Mouse (Mus musculus) kidney, embryonic 15.5 days (tissue): ENCODE measurements around the gene Hnrnpm. TPM values are rescaled to one million over a fixed set of nuclear protein-coding genes. Genes with fewer than 3 reads are reported as not detected.
"Not testable (repeated sequence)": the region's sequence is repeated elsewhere in the genome, so short reads cannot be mapped to it uniquely, and the experiment has no call there.

Source experiments
- ATAC-seq: fragments of 200-750 bp; cut with Nextera tagmentation; replicated peaks from 2 replicates; pipeline ENCODE4 v1.8.0; 2017; ENCODE audit warnings: moderate TSS enrichment; ENCODE audit not compliant: low FRiP score
- H3K27ac ChIP-seq: fragments of 300-500 bp; sonication (generic); 2 replicates; pipeline ENCODE4 v1.5.1; 2015; ENCODE audit warnings: mild to moderate bottlenecking, inconsistent platforms
- H3K27me3 ChIP-seq: fragments of 300-500 bp; sonication (generic); 2 replicates; pipeline ENCODE4 v1.6.1; 2015; ENCODE audit warnings: inconsistent platforms
- H3K36me3 ChIP-seq: fragments of 300-500 bp; sonication (generic); 2 replicates; pipeline ENCODE4 v1.6.1; 2015; ENCODE audit warnings: inconsistent platforms
- H3K4me1 ChIP-seq: fragments of 300-500 bp; sonication (generic); 2 replicates; pipeline ENCODE4 v1.6.1; 2015; ENCODE audit warnings: inconsistent platforms
- H3K4me2 ChIP-seq: fragments of 300-500 bp; sonication (generic); 2 replicates; pipeline ENCODE4 v1.6.1; 2015; ENCODE audit warnings: moderate library complexity, mild to moderate bottlenecking, inconsistent platforms
- H3K4me3 ChIP-seq: fragments of 300-500 bp; sonication (generic); replicated peaks from 2 replicates; pipeline ENCODE4 v1.5.1; 2015; ENCODE audit warnings: mild to moderate bottlenecking, inconsistent platforms
- H3K9ac ChIP-seq: fragments of 300-500 bp; sonication (generic); 2 replicates; pipeline ENCODE4 v1.6.1; 2015; ENCODE audit warnings: mild to moderate bottlenecking, inconsistent platforms
- H3K9me3 ChIP-seq: fragments of 300-500 bp; sonication (generic); replicated peaks from 2 replicates; pipeline ENCODE4 v1.6.1; 2016; ENCODE audit warnings: inconsistent platforms
- WGBS: fragments of 180-500 bp; shearing (Covaris S2); methylation state at CpG from one replicate; pipeline ENCODE4 v1.1.7; 2015; ENCODE audit warnings: mixed read lengths; 5-methylcytosine and 5-hydroxymethylcytosine counted together
- polyA plus RNA-seq: library from polyadenylated mRNA; unstranded; fragments of >200 nt; fragmentation: Nextera tagmentation; extraction: Ambion mirVana; gene quantifications from 2 replicates; pipeline ENCODE4 v1.2.1, GENCODE M21; 2015

The Hnrnpm gene
- 369 and 383 TPM in 2 replicates for polyA plus RNA-seq

- H3K4me2 ChIP-seq: peak within 1 kb of the TSS; percentile 76
- H3K27ac ChIP-seq: peak within 1 kb of the TSS; percentile 66; the same call in 1 of the 2 replicates
- ATAC-seq: no peak
- 98% methylated on average over 1 of the region's 1 CpGs for WGBS
- H3K9me3 ChIP-seq: no peaks in the 10 kb centered on the region
- peaks cover 14% of the 10 kb centered on the region for H3K36me3 ChIP-seq
- peak within 1 kb of the TSS; percentile 70 for H3K4me3 ChIP-seq
- peaks cover 28% of the 10 kb centered on the region for H3K4me1 ChIP-seq
- H3K27me3 ChIP-seq: no peaks in the 10 kb centered on the region
- peak within 1 kb of the TSS; percentile 53 for H3K9ac ChIP-seq
These were observed at the start of gene Hnrnpm for GRCm38 (mm10) chr17:33686760-33687159. Gene Hnrnpm, minus strand, starts transcription at chr17:33686860.

GRCm38 (mm10) chr17:33733526-33733925, 46.9 kb upstream of the Hnrnpm start:
- not testable (repeated sequence) for H3K9ac ChIP-seq, H3K36me3 ChIP-seq, H3K4me3 ChIP-seq, H3K27me3 ChIP-seq, ATAC-seq, H3K9me3 ChIP-seq, H3K27ac ChIP-seq, H3K4me2 ChIP-seq, H3K4me1 ChIP-seq
- 60% methylated on average over 10 of the region's 10 CpGs for WGBS

- H3K27me3 ChIP-seq, H3K9ac ChIP-seq, ATAC-seq, H3K27ac ChIP-seq, H3K4me3 ChIP-seq, H3K4me1 ChIP-seq, H3K9me3 ChIP-seq, H3K4me2 ChIP-seq, H3K36me3 ChIP-seq: not testable (repeated sequence)
- 55% methylated on average over 9 of the region's 9 CpGs for WGBS
These were observed 46.0 kb upstream of the Hnrnpm start for GRCm38 (mm10) chr17:33732556-33733083.

- no peak overlapping the region for H3K27ac ChIP-seq
- WGBS: 68% methylated on average over 2 of the region's 2 CpGs
- ATAC-seq: no peak
- H3K4me2 ChIP-seq: no peak overlapping the region
- no peak overlapping the region for H3K4me3 ChIP-seq
- no peak overlapping the region for H3K9ac ChIP-seq
- no peaks in the 10 kb centered on the region for H3K4me1 ChIP-seq
- H3K36me3 ChIP-seq: no peaks in the 10 kb centered on the region
- no peaks in the 10 kb centered on the region for H3K9me3 ChIP-seq
- H3K27me3 ChIP-seq: no peaks in the 10 kb centered on the region
These were observed 42.6 kb upstream of the Hnrnpm start for GRCm38 (mm10) chr17:33729215-33729614.

DNA sequence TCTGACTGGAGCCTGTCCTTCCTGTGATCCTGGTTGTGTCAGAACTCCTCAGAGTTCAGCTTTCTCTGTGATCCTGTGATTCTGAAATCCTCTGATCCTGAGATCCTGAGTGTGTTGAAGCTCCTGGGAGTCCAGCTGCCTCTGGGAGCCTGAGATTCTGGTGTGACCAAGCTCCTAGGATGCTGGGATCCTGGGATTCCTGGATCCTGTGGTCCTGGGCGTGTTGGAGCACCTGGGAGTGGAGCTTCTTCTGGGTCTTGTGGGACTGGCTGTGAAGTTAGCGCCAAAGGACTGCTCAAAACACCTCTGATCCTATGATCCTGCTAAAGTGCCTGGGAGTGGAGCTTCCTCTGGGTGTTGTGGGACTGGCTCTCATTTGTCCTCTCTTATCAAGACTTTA, 41.7 kb upstream of the Hnrnpm start:
- Histone ChIP-seq H3K9me3 (no peaks in the 10 kb centered on the region), H3K36me3 (no peaks in the 10 kb centered on the region), H3K4me3 (no peak overlapping the region), H3K27me3 (no peaks in the 10 kb centered on the region), H3K27ac (no peak overlapping the region), H3K4me1 (no peaks in the 10 kb centered on the region), H3K9ac (no peak overlapping the region), H3K4me2 (no peak overlapping the region)
- WGBS: 79% methylated on average over 2 of the region's 2 CpGs
- ATAC-seq: no peak

GRCm38 (mm10) chr17:33719736-33720378, 33.2 kb upstream of the Hnrnpm start:
- ATAC-seq: no peak
- Histone ChIP-seq H3K4me1 (peaks cover 6% of the 10 kb centered on the region; the same call in 1 of the 2 replicates), H3K4me2 (no peak overlapping the region), H3K27ac (no peak overlapping the region), H3K9me3 (no peaks in the 10 kb centered on the region), H3K9ac (no peak overlapping the region), H3K36me3 (peaks cover 1% of the 10 kb centered on the region; the same call in 1 of the 2 replicates), H3K4me3 (no peak overlapping the region), H3K27me3 (no peaks in the 10 kb centered on the region)
- WGBS: 93% methylated on average over 7 of the region's 7 CpGs

DNA sequence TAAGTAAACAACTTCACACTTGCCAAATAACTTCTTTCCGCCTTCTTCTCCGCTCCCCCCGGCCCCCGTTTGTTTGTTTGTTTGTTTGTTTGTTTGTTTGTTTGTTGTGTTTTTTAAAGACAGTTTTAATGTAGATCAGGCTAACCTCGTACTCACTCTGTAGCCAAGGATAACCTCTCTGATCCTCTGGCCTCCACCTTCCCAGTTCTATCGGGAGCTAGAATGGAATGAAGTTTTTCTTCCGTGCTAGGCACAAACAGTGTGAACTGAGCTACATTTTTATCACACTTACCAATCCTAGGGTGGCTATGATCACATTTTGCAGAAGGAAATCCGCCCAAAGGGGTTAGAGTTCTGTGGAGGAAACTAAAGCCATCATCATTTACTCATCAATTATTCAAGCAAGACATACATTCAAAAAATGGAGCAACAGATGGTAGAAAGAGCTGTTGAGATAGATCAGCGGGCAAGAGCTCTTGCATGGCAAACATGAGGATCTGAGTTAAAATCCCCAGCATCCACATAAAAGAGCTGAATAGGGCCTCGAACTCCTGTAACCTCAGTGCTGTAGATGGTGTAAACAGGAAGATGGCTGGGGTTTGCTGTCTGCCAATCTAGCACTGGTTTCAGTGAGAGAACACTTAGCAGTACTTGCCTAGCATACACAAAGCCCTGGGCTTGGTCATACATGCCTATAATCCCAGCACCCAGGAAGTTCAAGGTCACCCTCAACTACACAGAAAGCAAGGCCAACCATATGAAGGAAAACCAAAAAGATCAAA, 32.5 kb upstream of the Hnrnpm start:
- H3K4me2 ChIP-seq: peak overlapping the region; percentile 70
- peak overlapping the region; percentile 62 for H3K4me3 ChIP-seq
- peaks cover 6% of the 10 kb centered on the region; the same call in 1 of the 2 replicates for H3K4me1 ChIP-seq
- no peak overlapping the region for H3K9ac ChIP-seq
- no peaks in the 10 kb centered on the region for H3K9me3 ChIP-seq
- WGBS: 44% methylated on average over 10 of the region's 10 CpGs
- peaks cover 9% of the 10 kb centered on the region; the same call in 1 of the 2 replicates for H3K36me3 ChIP-seq
- no peak overlapping the region for H3K27ac ChIP-seq
- no peaks in the 10 kb centered on the region for H3K27me3 ChIP-seq
- 0 out of 2 replicates have a peak, but pooled peaks have one; percentile 13 for ATAC-seq

DNA sequence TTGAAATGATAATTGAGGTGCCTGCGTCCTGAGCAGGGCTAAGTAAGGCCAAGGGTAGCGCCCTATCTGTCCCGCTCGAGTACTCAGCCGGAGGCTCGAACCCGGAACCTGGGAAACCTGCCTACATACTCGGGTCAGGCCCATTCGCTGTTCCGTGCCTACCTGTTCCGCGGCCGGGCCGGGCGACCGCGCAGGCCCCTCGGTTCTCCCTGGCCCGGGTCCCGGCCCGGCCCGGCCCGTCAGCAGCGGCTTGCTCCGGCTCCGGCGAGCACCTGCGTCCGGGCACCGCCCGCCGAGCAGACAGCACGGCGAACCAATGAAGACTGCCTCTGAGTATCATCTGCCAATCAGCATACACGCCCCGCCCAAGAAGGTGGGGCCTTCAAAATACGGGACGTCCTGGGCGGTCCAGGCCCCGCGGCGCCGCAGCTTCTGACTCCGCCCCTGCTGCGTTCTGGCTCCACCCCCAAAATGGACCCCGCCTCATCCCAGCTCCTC, 31.8 kb upstream of the Hnrnpm start, which contains the start of gene March2:
Gene March2, minus strand, starts transcription at position 287 of the 498 bp plus-strand sequence.
- peak within 1 kb of the TSS; percentile 6; the same call in 1 of the 2 replicates for H3K27ac ChIP-seq
- H3K36me3 ChIP-seq: peaks cover 11% of the 10 kb centered on the region; the same call in 1 of the 2 replicates
- peak within 1 kb of the TSS; percentile 70 for H3K4me2 ChIP-seq
- H3K9me3 ChIP-seq: no peaks in the 10 kb centered on the region
- WGBS: under 1% methylated on average over 46 of the region's 46 CpGs
- peaks cover 6% of the 10 kb centered on the region; the same call in 1 of the 2 replicates for H3K4me1 ChIP-seq
- peak; percentile 100 for ATAC-seq
- H3K27me3 ChIP-seq: no peaks in the 10 kb centered on the region
- H3K9ac ChIP-seq: peak within 1 kb of the TSS; percentile 58
- H3K4me3 ChIP-seq: peak within 1 kb of the TSS; percentile 62

- Histone ChIP-seq H3K36me3 (peaks cover 12% of the 10 kb centered on the region; the same call in 1 of the 2 replicates), H3K27me3 (no peaks in the 10 kb centered on the region), H3K9me3 (no peaks in the 10 kb centered on the region), H3K4me3 (peak overlapping the region; percentile 62), H3K4me2 (peak overlapping the region; percentile 70), H3K4me1 (peaks cover 6% of the 10 kb centered on the region; the same call in 1 of the 2 replicates), H3K9ac (peak overlapping the region; percentile 58), H3K27ac (peak overlapping the region; percentile 6; the same call in 1 of the 2 replicates)
- WGBS: 9% methylated on average over 8 of the region's 8 CpGs
- ATAC-seq: no peak
These were observed 31.3 kb upstream of the Hnrnpm start for GRCm38 (mm10) chr17:33717982-33718381.

- peak overlapping the region; percentile 70; the same call in 1 of the 2 replicates for H3K4me2 ChIP-seq
- no peak overlapping the region for H3K9ac ChIP-seq
- no peaks in the 10 kb centered on the region for H3K27me3 ChIP-seq
- no peak for ATAC-seq
- H3K9me3 ChIP-seq: no peaks in the 10 kb centered on the region
- H3K27ac ChIP-seq: no peak overlapping the region
- 93% methylated on average over 1 of the region's 1 CpGs for WGBS
- H3K36me3 ChIP-seq: peaks cover 15% of the 10 kb centered on the region; the same call in 1 of the 2 replicates
- H3K4me3 ChIP-seq: no peak overlapping the region
- peaks cover 6% of the 10 kb centered on the region; the same call in 1 of the 2 replicates for H3K4me1 ChIP-seq
These were observed 30.6 kb upstream of the Hnrnpm start for GRCm38 (mm10) chr17:33717246-33717645.

DNA sequence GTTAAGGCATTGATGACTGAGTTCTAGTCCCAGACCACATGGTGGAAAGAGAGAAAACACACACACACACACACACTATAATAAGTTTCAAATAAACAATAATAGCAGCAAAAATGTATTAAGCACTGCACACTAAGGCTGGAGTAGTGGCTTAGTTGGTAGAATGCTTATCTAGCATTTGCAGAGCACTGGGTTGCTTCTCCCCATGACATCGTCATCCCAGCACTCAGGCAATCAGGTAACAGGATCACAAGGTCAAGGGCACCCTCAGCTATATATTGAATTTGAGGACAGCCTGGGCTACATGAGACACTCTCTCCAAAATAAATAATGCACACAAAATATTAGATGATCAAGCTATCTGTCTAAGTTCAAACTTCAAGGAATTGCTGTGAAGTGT, 28.1 kb upstream of the Hnrnpm start:
- Histone ChIP-seq H3K9ac (no peak overlapping the region), H3K27me3 (no peaks in the 10 kb centered on the region), H3K27ac (no peak overlapping the region), H3K4me3 (no peak overlapping the region), H3K9me3 (no peaks in the 10 kb centered on the region), H3K4me1 (peaks cover 6% of the 10 kb centered on the region; the same call in 1 of the 2 replicates), H3K4me2 (no peak overlapping the region), H3K36me3 (peaks cover 25% of the 10 kb centered on the region; the same call in 1 of the 2 replicates)
- ATAC-seq: no peak
- WGBS: 87% methylated on average over 1 of the region's 1 CpGs
